Comparison of ENCODE assay signal across 13 mouse cellular contexts in the genomic region with DNA sequence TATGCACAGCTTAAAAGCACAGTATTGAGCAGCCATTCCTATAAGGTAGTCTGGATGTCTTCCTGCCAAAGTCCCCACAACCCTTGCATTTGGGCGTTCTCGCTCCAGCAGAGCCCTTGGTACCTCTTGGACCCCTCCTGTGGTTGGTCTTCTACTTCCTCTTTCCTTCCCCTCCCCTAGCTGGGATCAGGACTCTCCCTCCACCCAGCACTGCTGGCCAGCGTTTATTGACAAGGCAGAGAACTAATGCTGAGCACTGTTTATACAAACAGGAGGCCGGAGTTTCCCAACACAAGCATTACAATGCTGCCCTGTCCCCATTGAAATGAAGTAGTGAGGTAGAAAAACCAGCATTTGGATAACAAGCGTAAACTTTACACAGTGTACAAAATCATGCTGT.
"Had no signal": no experiment of that assay in that cellular context is flagged by ENCODE, and none has a peak within 500 bp of the region (broad histone marks: within the 10 kb centered on the region; RNA-seq: fewer than 3 reads in every experiment).

No protein-coding gene starts in this region.

- H3K4me3 ChIP-seq: layer of hippocampus, adult 2 months; limb, embryonic 13.5 days; megakaryocyte, embryonic 14.5 days; midbrain, embryonic 12.5 days had no signal

- H3K4me1 ChIP-seq: limb, embryonic 13.5 days; midbrain, embryonic 12.5 days had no signal

- H3K9me3 ChIP-seq: limb, embryonic 13.5 days; megakaryocyte, embryonic 14.5 days; midbrain, embryonic 12.5 days had no signal

- DNase-seq: kidney, adult 18-20 months; kidney, postnatal 10 days; kidney, postnatal 4 days; left cerebral cortex, postnatal 4 days; lung, adult 18-20 months; lung, postnatal 36 days; right cerebral cortex, postnatal 14 days; thymus, postnatal 4 days had no signal

- H3K27ac ChIP-seq: layer of hippocampus, adult 2 months; limb, embryonic 13.5 days; midbrain, embryonic 12.5 days had no signal

- H3K4me2 ChIP-seq: limb, embryonic 13.5 days; midbrain, embryonic 12.5 days had no signal

- ATAC-seq: midbrain, embryonic 16.5 days had no signal

- H3K9ac ChIP-seq: limb, embryonic 13.5 days; midbrain, embryonic 12.5 days had no signal

- H3K27me3 ChIP-seq: limb, embryonic 13.5 days; megakaryocyte, embryonic 14.5 days had no signal
